Mouse (Mus musculus): ENCODE results near the gene Crybg2. TPM values are rescaled to one million over a fixed set of nuclear protein-coding genes. Genes with fewer than 3 reads are reported as not detected.

Gene Crybg2
- polyA plus RNA-seq, 1 experiment from 2014 or later, result 1.1 TPM

GRCm38 (mm10) chr4:134061944-134062446 is 1.4 kb downstream of the Crybg2 start:
- Histone ChIP-seq H3K4me3 (no peak overlapping the region), H3K27ac (no peak overlapping the region), H3K27me3 (peaks cover 58% of the 10 kb centered on the region), H3K4me2 (no peak overlapping the region), H3K9ac (no peak overlapping the region), H3K9me3 (no peaks in the 10 kb centered on the region), H3K4me1 (replicated peaks) (peaks cover 5% of the 10 kb centered on the region; the same call in 1 of the 2 replicates), H3K36me3 (no peaks in the 10 kb centered on the region)
- no peak for ATAC-seq (ENCODE audit: low FRiP score)
- 55% methylated on average over 8 of the region's 8 CpGs for WGBS

GRCm38 (mm10) chr4:134062561-134062960 is 1.9 kb downstream of the Crybg2 start:
- Histone ChIP-seq H3K9me3 (no peaks in the 10 kb centered on the region), H3K9ac (no peak overlapping the region), H3K27me3 (peaks cover 59% of the 10 kb centered on the region), H3K4me3 (no peak overlapping the region), H3K36me3 (no peaks in the 10 kb centered on the region), H3K4me2 (no peak overlapping the region), H3K4me1 (replicated peaks) (peaks cover 5% of the 10 kb centered on the region; the same call in 1 of the 2 replicates), H3K27ac (no peak overlapping the region)
- ATAC-seq (ENCODE audit: low FRiP score), result no peak
- 75% methylated on average over 8 of the region's 8 CpGs for WGBS

GRCm38 (mm10) chr4:134065431-134066004 is 4.9 kb downstream of the Crybg2 start:
- H3K27me3 ChIP-seq, result peaks cover 41% of the 10 kb centered on the region
- no peak overlapping the region for H3K4me2 ChIP-seq
- no peaks in the 10 kb centered on the region for H3K9me3 ChIP-seq
- peaks cover 5% of the 10 kb centered on the region; the same call in 1 of the 2 replicates for H3K4me1 ChIP-seq (replicated peaks)
- no peak overlapping the region for H3K27ac ChIP-seq
- no peak for ATAC-seq (ENCODE audit: low FRiP score)
- no peak overlapping the region for H3K4me3 ChIP-seq
- H3K36me3 ChIP-seq, result no peaks in the 10 kb centered on the region
- 27% methylated on average over 23 of the region's 23 CpGs for WGBS
- H3K9ac ChIP-seq, result no peak overlapping the region

GRCm38 (mm10) chr4:134067383-134067782 is 6.8 kb downstream of the Crybg2 start:
- Histone ChIP-seq H3K4me1 (replicated peaks) (peaks cover 5% of the 10 kb centered on the region; the same call in 1 of the 2 replicates), H3K4me3 (no peak overlapping the region), H3K4me2 (no peak overlapping the region), H3K9me3 (no peaks in the 10 kb centered on the region), H3K27ac (no peak overlapping the region), H3K9ac (no peak overlapping the region), H3K27me3 (peaks cover 28% of the 10 kb centered on the region), H3K36me3 (no peaks in the 10 kb centered on the region)
- WGBS, result 89% methylated on average over 8 of the region's 8 CpGs
- no peak for ATAC-seq (ENCODE audit: low FRiP score)

- H3K9ac ChIP-seq, result no peak overlapping the region
- peaks cover 5% of the 10 kb centered on the region; the same call in 1 of the 2 replicates for H3K4me1 ChIP-seq (replicated peaks)
- no peak overlapping the region for H3K4me2 ChIP-seq
- no peaks in the 10 kb centered on the region for H3K36me3 ChIP-seq
- H3K9me3 ChIP-seq, result no peaks in the 10 kb centered on the region
- H3K27me3 ChIP-seq, result peaks cover 27% of the 10 kb centered on the region
- ATAC-seq (ENCODE audit: low FRiP score), result no peak
- 83% methylated on average over 7 of the region's 7 CpGs for WGBS
- H3K4me3 ChIP-seq, result no peak overlapping the region
- H3K27ac ChIP-seq, result no peak overlapping the region
These were observed 7.4 kb downstream of the Crybg2 start for GRCm38 (mm10) chr4:134067833-134068544.

- Histone ChIP-seq H3K4me3 (no peak overlapping the region), H3K27ac (no peak overlapping the region), H3K9ac (no peak overlapping the region), H3K27me3 (peaks cover 27% of the 10 kb centered on the region), H3K9me3 (no peaks in the 10 kb centered on the region), H3K4me2 (no peak overlapping the region), H3K4me1 (replicated peaks) (peaks cover 5% of the 10 kb centered on the region; the same call in 1 of the 2 replicates), H3K36me3 (no peaks in the 10 kb centered on the region)
- no peak for ATAC-seq (ENCODE audit: low FRiP score)
- WGBS, result 90% methylated on average over 4 of the region's 4 CpGs
These were observed 8.4 kb downstream of the Crybg2 start for GRCm38 (mm10) chr4:134068793-134069580.

GRCm38 (mm10) chr4:134078694-134079093 is 18.1 kb downstream of the Crybg2 start:
- H3K27ac ChIP-seq, result no peak overlapping the region
- H3K4me3 ChIP-seq, result no peak overlapping the region
- no peak overlapping the region for H3K9ac ChIP-seq
- H3K27me3 ChIP-seq, result peaks cover 35% of the 10 kb centered on the region
- H3K4me1 ChIP-seq (replicated peaks), result peaks cover 17% of the 10 kb centered on the region
- no peaks in the 10 kb centered on the region for H3K36me3 ChIP-seq
- H3K4me2 ChIP-seq, result no peak overlapping the region
- no peak for ATAC-seq (ENCODE audit: low FRiP score)
- H3K9me3 ChIP-seq, result no peaks in the 10 kb centered on the region
- WGBS, result 19% methylated on average over 3 of the region's 3 CpGs

- WGBS, result 88% methylated on average over 4 of the region's 4 CpGs
- H3K27ac ChIP-seq, result no peak overlapping the region
- H3K9me3 ChIP-seq, result no peaks in the 10 kb centered on the region
- H3K9ac ChIP-seq, result no peak overlapping the region
- peaks cover 17% of the 10 kb centered on the region for H3K4me1 ChIP-seq (replicated peaks)
- ATAC-seq (ENCODE audit: low FRiP score), result no peak
- H3K4me3 ChIP-seq, result no peak overlapping the region
- H3K36me3 ChIP-seq, result no peaks in the 10 kb centered on the region
- H3K27me3 ChIP-seq, result peaks cover 33% of the 10 kb centered on the region
- H3K4me2 ChIP-seq, result no peak overlapping the region
These were observed 20.1 kb downstream of the Crybg2 start for GRCm38 (mm10) chr4:134080674-134081073.

GRCm38 (mm10) chr4:134081730-134082386 is 21.2 kb downstream of the Crybg2 start:
- Histone ChIP-seq H3K4me1 (replicated peaks) (peaks cover 17% of the 10 kb centered on the region), H3K27ac (no peak overlapping the region), H3K4me3 (peak overlapping the region; percentile 46), H3K9me3 (no peaks in the 10 kb centered on the region), H3K27me3 (peaks cover 33% of the 10 kb centered on the region), H3K4me2 (peak overlapping the region; percentile 76), H3K36me3 (no peaks in the 10 kb centered on the region), H3K9ac (peak overlapping the region; percentile 55; the same call in 1 of the 2 replicates)
- ATAC-seq (ENCODE audit: low FRiP score), result peak; percentile 81
- WGBS, result under 1% methylated on average over 41 of the region's 41 CpGs

GRCm38 (mm10) chr4:134082460-134082859 is 21.8 kb downstream of the Crybg2 start:
- H3K36me3 ChIP-seq, result no peaks in the 10 kb centered on the region
- H3K4me1 ChIP-seq (replicated peaks), result peaks cover 17% of the 10 kb centered on the region
- peak overlapping the region; percentile 46 for H3K4me3 ChIP-seq
- H3K9me3 ChIP-seq, result no peaks in the 10 kb centered on the region
- no peak overlapping the region for H3K27ac ChIP-seq
- WGBS, result 14% methylated on average over 7 of the region's 7 CpGs
- peak overlapping the region; percentile 76 for H3K4me2 ChIP-seq
- ATAC-seq (ENCODE audit: low FRiP score), result no peak
- peaks cover 33% of the 10 kb centered on the region for H3K27me3 ChIP-seq
- 0 out of 2 replicates have a peak overlapping the region, but pooled peaks have one; percentile 55 for H3K9ac ChIP-seq

- Histone ChIP-seq H3K36me3 (no peaks in the 10 kb centered on the region), H3K4me3 (no peak overlapping the region), H3K27me3 (peaks cover 32% of the 10 kb centered on the region), H3K9me3 (no peaks in the 10 kb centered on the region), H3K4me1 (replicated peaks) (peaks cover 13% of the 10 kb centered on the region), H3K27ac (no peak overlapping the region), H3K4me2 (no peak overlapping the region), H3K9ac (no peak overlapping the region)
- no peak for ATAC-seq (ENCODE audit: low FRiP score)
- WGBS, result 87% methylated on average over 4 of the region's 4 CpGs
These were observed 24.4 kb downstream of the Crybg2 start for GRCm38 (mm10) chr4:134084999-134085398.

GRCm38 (mm10) chr4:134087412-134087811 is 26.8 kb downstream of the Crybg2 start:
- Histone ChIP-seq H3K27ac (no peak overlapping the region), H3K4me2 (0 out of 2 replicates have a peak overlapping the region, but pooled peaks have one; percentile 27), H3K4me3 (no peak overlapping the region), H3K27me3 (peaks cover 7% of the 10 kb centered on the region), H3K4me1 (replicated peaks) (peaks cover 3% of the 10 kb centered on the region), H3K9ac (no peak overlapping the region), H3K36me3 (no peaks in the 10 kb centered on the region), H3K9me3 (no peaks in the 10 kb centered on the region)
- 53% methylated on average over 7 of the region's 7 CpGs for WGBS
- no peak for ATAC-seq (ENCODE audit: low FRiP score)

All from hindbrain, embryonic 13.5 days (tissue).